8 mouse cellular contexts compared by ENCODE assay signal in the genomic region with DNA sequence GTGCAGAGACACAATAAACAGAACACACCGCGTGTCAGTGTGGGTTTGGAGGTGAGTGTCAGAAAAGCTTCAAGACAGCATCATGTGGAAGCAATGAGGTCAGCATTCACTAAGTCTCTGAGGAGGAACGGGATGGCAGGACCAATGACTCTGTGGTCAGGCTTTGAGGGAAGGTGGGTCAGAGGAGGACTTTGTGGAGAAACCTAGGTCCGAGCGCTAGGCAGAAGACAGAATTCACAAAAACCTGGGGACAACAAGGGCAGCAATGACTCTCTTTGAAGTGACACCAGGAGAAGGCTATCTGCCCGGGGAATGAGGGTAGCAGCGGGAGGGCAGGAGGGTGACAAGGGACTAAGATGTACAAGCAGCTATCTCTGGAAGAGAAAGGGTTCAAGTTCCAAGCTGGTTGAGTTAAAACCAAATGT. TPM values are rescaled to one million over a fixed set of nuclear protein-coding genes. Genes with fewer than 3 reads are reported as not detected.
DNase-seq lines count a peak whose midpoint lies in the region; ATAC-seq and TF ChIP-seq lines count a peak whose summit lies in the region.

No protein-coding gene starts in this region.

- WGBS in embryonic facial prominence, embryonic 12.5 days, result under 1% methylated on average over 7 of the region's 7 CpGs
- WGBS in kidney, adult 2 months, result 2% methylated on average over 7 of the region's 7 CpGs

- H3K4me2 ChIP-seq in embryonic facial prominence, embryonic 12.5 days (replicated peaks), result peak overlapping the region; percentile 94
- peak overlapping the region; percentile 90 for H3K4me2 ChIP-seq in myocyte (ENCODE audit: low read depth)

- no peak for TF ChIP-seq CTCF in kidney, adult 2 months (conservative IDR thresholded peaks at IDR 0.05; ENCODE audit: insufficient read depth, insufficient read length, low read depth, low read length)

- ATAC-seq in embryonic facial prominence, embryonic 12.5 days (ENCODE audit: insufficient number of reproducible peaks, insufficient read depth, low FRiP score, low TSS enrichment), result peak; percentile 38; the same call in 1 of the 2 replicates

- H3K9ac ChIP-seq in embryonic facial prominence, embryonic 12.5 days, result peak overlapping the region; percentile 56

- peaks cover 16% of the 10 kb centered on the region for H3K27me3 ChIP-seq in embryonic facial prominence, embryonic 12.5 days
- H3K27me3 ChIP-seq in kidney, adult 2 months (replicated peaks; ENCODE audit: control insufficient read depth, insufficient read depth, low read length), result no peaks in the 10 kb centered on the region
- no peaks in the 10 kb centered on the region for H3K27me3 ChIP-seq in myocyte (ENCODE audit: control insufficient read depth, insufficient read depth, insufficient read length)

- no peak for TF ChIP-seq POLR2A in kidney, adult 2 months (IDR thresholded peaks at IDR 0.05; ENCODE audit: low read depth, low read length)
- TF ChIP-seq POLR2A in myocyte (IDR thresholded peaks at IDR 0.05; ENCODE audit: insufficient read length, low read depth), result no peak

- H3ac ChIP-seq in myocyte (ENCODE audit: control insufficient read depth, insufficient read length), result peak overlapping the region; percentile 10

- peak; percentile 30 to 45 for DNase-seq in left cerebral cortex, postnatal 25 days (ENCODE audit: low spot score in 2 of 2)
- no peak for DNase-seq in left cerebral cortex, postnatal 4 days
- peak; percentile 43 for DNase-seq in kidney, adult 2 months
- no peak for DNase-seq in cerebellum, postnatal 25 days
- no peak for DNase-seq in thymus, postnatal 36 days
- DNase-seq in spleen, adult 12 weeks (ENCODE audit: low spot score), result no peak

- peaks cover 3% of the 10 kb centered on the region; the same call in 1 of the 2 replicates for H3K4me1 ChIP-seq in embryonic facial prominence, embryonic 12.5 days
- peaks cover 7% of the 10 kb centered on the region; the same call in 1 of the 2 replicates for H3K4me1 ChIP-seq in kidney, adult 2 months (ENCODE audit: control insufficient read depth, insufficient read depth, low read length)

- no peaks in the 10 kb centered on the region for H3K36me3 ChIP-seq in embryonic facial prominence, embryonic 12.5 days
- no peaks in the 10 kb centered on the region; the same call in 1 of the 2 replicates for H3K36me3 ChIP-seq in kidney, adult 2 months (ENCODE audit: control insufficient read depth, insufficient read depth, low read length)
- H3K36me3 ChIP-seq in myocyte (ENCODE audit: control insufficient read depth, insufficient read depth), result no peaks in the 10 kb centered on the region

- H3K4me3 ChIP-seq in embryonic facial prominence, embryonic 12.5 days, result peak overlapping the region; percentile 52
- peak overlapping the region; percentile 73 for H3K4me3 ChIP-seq in kidney, adult 2 months (ENCODE audit: insufficient read depth, low read depth, low read length)
- peak overlapping the region; percentile 33 for H3K4me3 ChIP-seq in myocyte

- no peaks in the 10 kb centered on the region for H3K79me2 ChIP-seq in myocyte (ENCODE audit: control insufficient read depth, insufficient read depth)

- intact Hi-C loops in left cerebral cortex, postnatal 25 days (cut with DNase I), result loop anchor here (1.0 to 5.0 kb wide), 4 partner anchors 62 to 518 kb away; partner anchors contain the start of gene Ufl1
- intact Hi-C loops in left cerebral cortex, postnatal 4 days (cut with DNase I), result no loop called here

- no peak overlapping the region for H3K27ac ChIP-seq in embryonic facial prominence, embryonic 12.5 days
- H3K27ac ChIP-seq in kidney, adult 2 months (ENCODE audit: insufficient read depth, low read depth, low read length), result peak overlapping the region; percentile 94

- no peaks in the 10 kb centered on the region for H3K9me3 ChIP-seq in embryonic facial prominence, embryonic 12.5 days

TF ChIP-seq in myocyte, 11 proteins besides CTCF, POLR2A, EP300 and RAD21:
- TF ChIP-seq MYOG (IDR thresholded peaks at IDR 0.05; ENCODE audit: control insufficient read depth in 1 of 3, insufficient read depth in 1 of 3, insufficient read length in 2 of 3, low read depth in 2 of 3), result no peak
- TF ChIP-seq POLR2AphosphoS2 (IDR thresholded peaks at IDR 0.05; ENCODE audit: insufficient read length, low read depth), result no peak
- TF ChIP-seq MAX (IDR thresholded peaks at IDR 0.05; ENCODE audit: low read depth), result no peak

RNA-seq across cellular contexts. Expression of gene Fut9, which starts 1.0 kb away (rescaled TPM):
- 10 to 100 TPM; 79.7 to 82.8 TPM for total RNA-seq in left cerebral cortex, postnatal 25 days (2021)
- total RNA-seq in left cerebral cortex, postnatal 4 days (2021), result 10 to 100 TPM; 67.1 TPM
- 0.41 and 0.74 TPM in 2 replicates for polyA plus RNA-seq in embryonic facial prominence, embryonic 12.5 days (2016; fragmentation: Nextera tagmentation; extraction: Ambion mirVana)
- polyA plus RNA-seq in kidney, adult 2 months (2012; rRNA removed), result 31.1 and 35.3 TPM in 2 replicates
- 0.18 TPM for polyA plus RNA-seq in myocyte (2012; fragmentation: generic; extraction: Trizol)

Comparison
In these comparisons a context has a peak if more than half of its experiments do, and no peak if none do; other contexts are left out.
1. DNase-seq: peak in left cerebral cortex, postnatal 25 days (2 of 2) and kidney, adult 2 months (single experiment); none in left cerebral cortex, postnatal 4 days (single experiment), cerebellum, postnatal 25 days (0 of 2), thymus, postnatal 36 days (0 of 2) and spleen, adult 12 weeks (single experiment).
2. RNA of gene Fut9, which starts 1.0 kb away (polyA plus RNA-seq): 31.1 to 35.3 TPM in kidney, adult 2 months; 0.41 to 0.74 TPM in embryonic facial prominence, embryonic 12.5 days and 0.18 TPM in myocyte (single experiment); every median in the first group is over 10 times any median in the second.
3. Peak in every context shown above with its lines, with median percentiles within 50 percentile points of each other: H3K4me3 ChIP-seq.